Mouse (Mus musculus): Measurements from ENCODE around the gene Mast3. TPM values are rescaled to one million over a fixed set of nuclear protein-coding genes. Genes with fewer than 3 reads are reported as not detected.
"Not testable (repeated sequence)": the region's sequence is repeated elsewhere in the genome, so short reads cannot be mapped to it uniquely, and the experiment has no call there.

Mast3 gene
- polyA plus RNA-seq, 1 experiment from 2014 or later: 14.7 TPM

DNA sequence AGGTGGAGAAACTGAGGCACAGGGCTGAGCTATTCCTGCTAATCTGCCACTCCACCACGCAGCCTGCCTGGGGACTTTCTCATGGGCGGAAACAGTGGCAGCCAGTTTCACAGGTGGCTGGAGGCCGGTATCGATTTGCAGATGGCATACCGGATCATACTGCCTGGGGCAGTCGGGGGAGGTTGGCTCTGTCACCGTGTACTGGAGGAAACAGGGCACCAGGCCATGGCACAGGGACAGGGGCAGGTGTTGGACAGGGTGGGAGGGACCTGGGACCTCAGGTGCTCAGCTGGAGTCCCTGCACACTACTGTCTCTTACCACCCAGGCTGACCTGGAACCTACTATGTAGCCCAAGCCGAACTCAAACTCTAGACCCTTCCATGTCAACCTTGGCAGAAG is 21.0 kb upstream of the Mast3 start:
- Histone ChIP-seq H3K9ac (ENCODE audit: low read length) (no peak overlapping the region), H3K4me3 (ENCODE audit: low read depth, low read length) (no peak overlapping the region)

GRCm38 (mm10) chr8:70823802-70824201 is 18.9 kb upstream of the Mast3 start:
- H3K9me3 ChIP-seq (ENCODE audit: control insufficient read depth, low read length): 0 out of 2 replicates have a peak, but pooled peaks cover 3% of the 10 kb centered on the region

More for the DNA sequence above, 21.0 kb upstream of the Mast3 start:
- 85% methylated on average over 8 of the region's 8 CpGs for WGBS
- Histone ChIP-seq H3K4me2 (ENCODE audit: low read depth) (no peak overlapping the region), H3K4me1 (ENCODE audit: control insufficient read depth, insufficient read depth, low read length) (no peaks in the 10 kb centered on the region), H3K36me3 (ENCODE audit: control insufficient read depth, insufficient read depth, low read length) (no peaks in the 10 kb centered on the region), H3K9me3 (ENCODE audit: control insufficient read depth, low read length) (0 out of 2 replicates have a peak, but pooled peaks cover 3% of the 10 kb centered on the region), H3K27me3 (ENCODE audit: control insufficient read depth, insufficient read depth, low read length) (no peaks in the 10 kb centered on the region), H3K27ac (ENCODE audit: low read depth, low read length) (no peak overlapping the region)
- ATAC-seq (ENCODE audit: insufficient read depth, low FRiP score, low TSS enrichment) (no peak), DNase-seq (ENCODE audit: low spot score) (no peak)

GRCm38 (mm10) chr8:70822594-70822993 is 17.7 kb upstream of the Mast3 start:
- 85% methylated on average over 3 of the region's 3 CpGs for WGBS
- H3K9me3 ChIP-seq (ENCODE audit: control insufficient read depth, low read length); H3K27me3 ChIP-seq (ENCODE audit: control insufficient read depth, insufficient read depth, low read length); H3K4me1 ChIP-seq (ENCODE audit: control insufficient read depth, insufficient read depth, low read length); H3K4me2 ChIP-seq (ENCODE audit: low read depth); H3K4me3 ChIP-seq (ENCODE audit: low read depth, low read length); H3K27ac ChIP-seq (ENCODE audit: low read depth, low read length); H3K36me3 ChIP-seq (ENCODE audit: control insufficient read depth, insufficient read depth, low read length); DNase-seq (ENCODE audit: low spot score); H3K9ac ChIP-seq (ENCODE audit: low read length); ATAC-seq (ENCODE audit: insufficient read depth, low FRiP score, low TSS enrichment): not testable (repeated sequence)

More at GRCm38 (mm10) chr8:70823802-70824201, 18.9 kb upstream of the Mast3 start:
- WGBS: 90% methylated on average over 7 of the region's 7 CpGs
- ATAC-seq (ENCODE audit: insufficient read depth, low FRiP score, low TSS enrichment) (no peak), DNase-seq (ENCODE audit: low spot score) (no peak)
- Histone ChIP-seq H3K27me3 (ENCODE audit: control insufficient read depth, insufficient read depth, low read length) (0 out of 2 replicates have a peak, but pooled peaks cover 3% of the 10 kb centered on the region), H3K4me3 (ENCODE audit: low read depth, low read length) (no peak overlapping the region), H3K4me2 (ENCODE audit: low read depth) (no peak overlapping the region), H3K9ac (ENCODE audit: low read length) (no peak overlapping the region), H3K4me1 (ENCODE audit: control insufficient read depth, insufficient read depth, low read length) (no peaks in the 10 kb centered on the region), H3K27ac (ENCODE audit: low read depth, low read length) (no peak overlapping the region), H3K36me3 (ENCODE audit: control insufficient read depth, insufficient read depth, low read length) (no peaks in the 10 kb centered on the region)

DNA sequence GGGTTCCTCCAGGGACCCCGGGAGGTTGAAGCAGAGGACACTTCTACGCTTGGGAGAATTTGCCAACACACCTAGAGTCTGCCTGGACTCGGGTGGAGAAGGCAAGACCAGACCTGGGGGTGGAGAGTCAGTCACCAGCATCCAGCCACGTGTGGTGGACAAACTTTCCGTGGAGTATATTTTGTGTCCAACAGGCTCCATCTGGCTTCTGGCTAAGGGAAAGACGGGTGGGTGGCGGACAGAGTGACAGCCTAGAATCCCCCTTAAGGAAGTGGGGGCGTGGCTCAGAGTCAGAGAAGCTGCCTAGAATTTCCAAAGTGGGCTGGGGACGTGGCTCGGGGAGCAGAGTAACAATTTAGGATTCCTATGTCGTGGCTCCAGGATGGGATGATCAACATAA is 17.1 kb upstream of the Mast3 start:
- ATAC-seq (ENCODE audit: insufficient read depth, low FRiP score, low TSS enrichment) (no peak), DNase-seq (ENCODE audit: low spot score) (no peak)
- Histone ChIP-seq H3K27me3 (ENCODE audit: control insufficient read depth, insufficient read depth, low read length) (peaks cover 7% of the 10 kb centered on the region; the same call in 1 of the 2 replicates), H3K9me3 (ENCODE audit: control insufficient read depth, low read length) (0 out of 2 replicates have a peak, but pooled peaks cover 2% of the 10 kb centered on the region), H3K9ac (ENCODE audit: low read length) (no peak overlapping the region), H3K27ac (ENCODE audit: low read depth, low read length) (no peak overlapping the region), H3K4me2 (ENCODE audit: low read depth) (no peak overlapping the region), H3K4me1 (ENCODE audit: control insufficient read depth, insufficient read depth, low read length) (no peaks in the 10 kb centered on the region), H3K36me3 (ENCODE audit: control insufficient read depth, insufficient read depth, low read length) (no peaks in the 10 kb centered on the region), H3K4me3 (ENCODE audit: low read depth, low read length) (no peak overlapping the region)
- 48% methylated on average over 11 of the region's 11 CpGs for WGBS

DNA sequence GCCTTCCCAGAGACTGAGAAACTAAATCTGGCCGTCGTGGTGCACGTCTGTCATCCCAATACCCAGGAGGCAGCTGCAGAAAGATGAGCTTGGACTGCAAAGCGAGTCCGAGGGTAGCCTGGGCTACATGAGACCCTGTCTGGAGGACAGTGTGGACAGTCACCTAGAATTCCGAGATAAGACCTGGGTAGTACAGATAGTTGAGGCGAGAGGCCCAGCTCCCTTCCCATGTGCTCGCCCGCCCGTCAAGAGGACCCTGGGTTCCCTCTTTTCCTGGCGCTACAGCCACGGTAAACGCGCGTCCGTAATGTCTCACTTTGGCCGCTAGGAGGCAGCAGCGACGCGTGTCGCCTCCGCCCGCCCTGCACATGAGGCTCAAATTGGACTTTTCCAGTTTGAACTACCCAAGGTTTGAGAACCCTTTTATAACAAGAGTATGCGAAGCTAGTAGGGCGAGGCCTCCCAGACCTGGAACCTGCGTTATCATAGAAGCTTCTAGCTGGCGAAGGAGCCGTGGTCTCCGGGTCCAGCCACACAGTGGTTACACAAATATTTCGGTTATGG is 16.6 kb upstream of the Mast3 start:
- H3K27me3 ChIP-seq (ENCODE audit: control insufficient read depth, insufficient read depth, low read length): peaks cover 11% of the 10 kb centered on the region
- H3K4me3 ChIP-seq (ENCODE audit: low read depth, low read length): no peak overlapping the region
- H3K36me3 ChIP-seq (ENCODE audit: control insufficient read depth, insufficient read depth, low read length): no peaks in the 10 kb centered on the region
- no peak overlapping the region for H3K27ac ChIP-seq (ENCODE audit: low read depth, low read length)
- no peaks in the 10 kb centered on the region for H3K4me1 ChIP-seq (ENCODE audit: control insufficient read depth, insufficient read depth, low read length)
- DNase-seq (ENCODE audit: low spot score) (peak; percentile 83), ATAC-seq (ENCODE audit: insufficient read depth, low FRiP score, low TSS enrichment) (0 out of 2 replicates have a peak, but pooled peaks have one; percentile 13)
- H3K9me3 ChIP-seq (ENCODE audit: control insufficient read depth, low read length): no peaks in the 10 kb centered on the region
- no peak overlapping the region for H3K4me2 ChIP-seq (ENCODE audit: low read depth)
- 17% methylated on average over 30 of the region's 30 CpGs for WGBS
- H3K9ac ChIP-seq (ENCODE audit: low read length): no peak overlapping the region

GRCm38 (mm10) chr8:70820101-70820935 is 15.5 kb upstream of the Mast3 start:
- Histone ChIP-seq H3K4me3 (ENCODE audit: low read depth, low read length) (peak overlapping the region; percentile 15; the same call in 1 of the 2 replicates), H3K4me1 (ENCODE audit: control insufficient read depth, insufficient read depth, low read length) (no peaks in the 10 kb centered on the region), H3K36me3 (ENCODE audit: control insufficient read depth, insufficient read depth, low read length) (no peaks in the 10 kb centered on the region), H3K27me3 (ENCODE audit: control insufficient read depth, insufficient read depth, low read length) (peaks cover 21% of the 10 kb centered on the region), H3K27ac (ENCODE audit: low read depth, low read length) (no peak overlapping the region), H3K4me2 (ENCODE audit: low read depth) (peak overlapping the region; percentile 29; the same call in 1 of the 2 replicates), H3K9me3 (ENCODE audit: control insufficient read depth, low read length) (no peaks in the 10 kb centered on the region), H3K9ac (ENCODE audit: low read length) (no peak overlapping the region)
- WGBS: 2% methylated on average over 31 of the region's 31 CpGs
- peak; percentile 73 for ATAC-seq (ENCODE audit: insufficient read depth, low FRiP score, low TSS enrichment)
- DNase-seq (ENCODE audit: low spot score): peak; percentile 78

DNA sequence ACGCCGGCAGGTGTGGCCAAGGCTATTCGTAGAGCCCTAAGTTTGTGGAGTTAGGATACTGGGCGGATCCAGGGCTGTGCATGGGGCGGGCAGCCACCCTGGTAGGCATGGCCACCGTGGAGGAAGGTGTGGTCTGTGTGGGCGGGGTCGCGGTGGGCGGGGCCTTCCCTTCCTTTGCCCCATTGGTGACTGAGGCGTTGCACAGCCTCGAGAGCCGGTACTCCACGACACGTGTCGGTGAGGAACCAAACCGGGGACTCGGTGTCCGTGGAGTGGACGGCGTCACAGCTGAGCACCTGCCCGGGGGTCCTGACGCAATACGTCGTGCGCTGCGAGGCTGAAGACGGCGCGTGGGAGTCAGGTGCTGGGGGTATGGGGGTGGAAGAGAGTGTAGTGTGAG is 11.8 kb upstream of the Mast3 start:
- H3K9ac ChIP-seq (ENCODE audit: low read length): no peak overlapping the region
- H3K27ac ChIP-seq (ENCODE audit: low read depth, low read length): no peak overlapping the region
- H3K4me3 ChIP-seq (ENCODE audit: low read depth, low read length): no peak overlapping the region
- no peaks in the 10 kb centered on the region for H3K4me1 ChIP-seq (ENCODE audit: control insufficient read depth, insufficient read depth, low read length)
- no peak overlapping the region for H3K4me2 ChIP-seq (ENCODE audit: low read depth)
- WGBS: 11% methylated on average over 30 of the region's 30 CpGs
- no peaks in the 10 kb centered on the region for H3K9me3 ChIP-seq (ENCODE audit: control insufficient read depth, low read length)
- H3K27me3 ChIP-seq (ENCODE audit: control insufficient read depth, insufficient read depth, low read length): peaks cover 21% of the 10 kb centered on the region
- no peak for ATAC-seq (ENCODE audit: insufficient read depth, low FRiP score, low TSS enrichment)
- no peak for DNase-seq (ENCODE audit: low spot score)
- no peaks in the 10 kb centered on the region for H3K36me3 ChIP-seq (ENCODE audit: control insufficient read depth, insufficient read depth, low read length)

DNA sequence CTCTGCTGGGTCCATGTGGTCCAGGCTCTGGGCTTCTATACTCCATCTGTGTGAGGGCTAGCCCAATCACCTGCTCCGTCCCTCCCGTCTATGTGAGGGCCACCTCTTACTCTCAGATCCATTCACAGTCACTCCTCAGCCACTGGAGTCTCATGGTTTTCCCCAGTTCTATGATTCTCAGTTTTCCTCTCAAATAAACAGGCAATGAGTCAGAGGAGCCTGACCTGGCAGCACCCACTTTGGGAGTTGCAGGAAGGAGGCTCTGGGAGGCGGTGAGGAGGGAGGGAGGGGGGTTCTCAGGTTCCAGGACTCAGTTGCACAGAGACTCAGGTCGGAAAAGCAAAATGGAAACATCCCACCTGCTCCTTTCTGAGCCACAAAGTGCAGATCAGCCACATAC is 8.0 kb upstream of the Mast3 start:
- 68% methylated on average over 4 of the region's 4 CpGs for WGBS
- peaks cover 18% of the 10 kb centered on the region for H3K27me3 ChIP-seq (ENCODE audit: control insufficient read depth, insufficient read depth, low read length)

More for the DNA sequence above, 8.0 kb upstream of the Mast3 start:
- no peak overlapping the region for H3K4me3 ChIP-seq (ENCODE audit: low read depth, low read length)
- ATAC-seq (ENCODE audit: insufficient read depth, low FRiP score, low TSS enrichment): no peak
- H3K27ac ChIP-seq (ENCODE audit: low read depth, low read length): no peak overlapping the region
- no peaks in the 10 kb centered on the region for H3K9me3 ChIP-seq (ENCODE audit: control insufficient read depth, low read length)
- H3K36me3 ChIP-seq (ENCODE audit: control insufficient read depth, insufficient read depth, low read length): no peaks in the 10 kb centered on the region
- H3K4me1 ChIP-seq (ENCODE audit: control insufficient read depth, insufficient read depth, low read length): no peaks in the 10 kb centered on the region
- DNase-seq (ENCODE audit: low spot score): no peak
- no peak overlapping the region for H3K9ac ChIP-seq (ENCODE audit: low read length)
- H3K4me2 ChIP-seq (ENCODE audit: low read depth): no peak overlapping the region

Measured in neural tube, embryonic 11.5 days (tissue).